Mouse (Mus musculus) kidney, adult 8-10 months (tissue): ENCODE measurements around the gene Cavin2.

Experiments
- DNase-seq, 2 experiments: peaks; one replicate each; pipeline ENCODE4 v3.0.0; 2022

The Cavin2 gene

GRCm38 (mm10) chr1:51288755-51289619, at the start of gene Cavin2:
Gene Cavin2 (plus strand): TSS chr1:51289126.
- peak; percentile 61 to 71 for DNase-seq

- no peak for DNase-seq
Measured at GRCm38 (mm10) chr1:51241311-51241986, 47.5 kb upstream of the Cavin2 start.

- DNase-seq: no peak
Measured at GRCm38 (mm10) chr1:51243294-51243693, 45.6 kb upstream of the Cavin2 start.

GRCm38 (mm10) chr1:51243869-51244268, 45.1 kb upstream of the Cavin2 start:
- DNase-seq: no peak

GRCm38 (mm10) chr1:51245381-51245780, 43.5 kb upstream of the Cavin2 start:
- DNase-seq: peak; percentile 13 to 28

GRCm38 (mm10) chr1:51250302-51250701, 38.6 kb upstream of the Cavin2 start:
- DNase-seq: no peak

- peak; percentile 29 for DNase-seq
Measured at GRCm38 (mm10) chr1:51265118-51265800, 23.7 kb upstream of the Cavin2 start.

GRCm38 (mm10) chr1:51265926-51266325, 23.0 kb upstream of the Cavin2 start:
- DNase-seq: peak in 1 of 2 experiments; percentile 41

GRCm38 (mm10) chr1:51267125-51267524, 21.8 kb upstream of the Cavin2 start:
- no peak for DNase-seq

GRCm38 (mm10) chr1:51268225-51268624, 20.7 kb upstream of the Cavin2 start:
- DNase-seq: no peak

GRCm38 (mm10) chr1:51270196-51270935, 18.6 kb upstream of the Cavin2 start:
- no peak for DNase-seq

- no peak for DNase-seq
Measured at GRCm38 (mm10) chr1:51271845-51272244, 17.1 kb upstream of the Cavin2 start.

- peak; percentile 27 to 38 for DNase-seq
Measured at GRCm38 (mm10) chr1:51272583-51273201, 16.2 kb upstream of the Cavin2 start.

- DNase-seq: no peak
Measured at GRCm38 (mm10) chr1:51277879-51278567, 10.9 kb upstream of the Cavin2 start.

- DNase-seq: no peak
Measured at GRCm38 (mm10) chr1:51288201-51288600, 725 bp upstream of the Cavin2 start.

GRCm38 (mm10) chr1:51289620-51290445, 907 bp downstream of the Cavin2 start:
- DNase-seq: peak; percentile 50 to 52

- peak; percentile 9 to 21 for DNase-seq
Measured at GRCm38 (mm10) chr1:51290634-51291033, 1.7 kb downstream of the Cavin2 start.

GRCm38 (mm10) chr1:51292348-51292747, 3.4 kb downstream of the Cavin2 start:
- peak; percentile 29 to 64 for DNase-seq

- DNase-seq: no peak
Measured at GRCm38 (mm10) chr1:51300295-51300930, 11.5 kb downstream of the Cavin2 start.

GRCm38 (mm10) chr1:51307056-51307455, 18.1 kb downstream of the Cavin2 start:
- no peak for DNase-seq
